Mouse (Mus musculus): ENCODE data around the gene B9d1.

DNA sequence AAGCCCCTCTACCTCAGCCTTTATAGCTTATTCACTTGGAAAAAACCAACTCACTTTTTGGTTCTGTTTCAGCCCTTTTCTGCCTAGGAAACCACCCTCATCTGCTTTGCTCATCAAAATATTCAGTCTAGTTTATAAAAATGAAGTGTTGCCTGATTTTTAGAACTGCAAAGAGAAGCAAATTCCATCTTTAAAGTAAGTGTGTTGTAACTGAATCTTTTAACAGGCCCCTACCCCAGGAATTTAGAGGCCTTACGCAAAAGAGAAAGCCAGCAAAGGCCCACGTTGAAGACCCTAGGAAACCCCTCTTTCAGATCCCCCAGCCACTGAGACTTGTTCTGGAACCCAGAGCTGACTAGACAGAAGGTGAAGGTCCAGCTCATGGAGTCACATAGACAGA is 40.9 kb upstream of the B9d1 start:
- no peak for TF ChIP-seq CTCF (IDR thresholded peaks at IDR 0.05; ENCODE audit: low read depth)
- no peak for TF ChIP-seq EP300 (IDR thresholded peaks at IDR 0.05; ENCODE audit: low read depth)
